Mouse (Mus musculus) MEL (cell line): ENCODE results near the gene Lypd5. TPM values are rescaled to one million over a fixed set of nuclear protein-coding genes. Genes with fewer than 3 reads are reported as not detected.
A peak's percentile ranks its signal among the peaks of the same experiment; 100 is the strongest.

Experiments used
- DNase-seq: peaks from one replicate; pipeline ENCODE4 v3.0.0; 2011; ENCODE audit warnings: low read depth, low spot score
- H3K27ac ChIP-seq: 2 replicates; pipeline ENCODE4 v1.5.1; 2012; ENCODE audit warnings: low read depth, mild to moderate bottlenecking, control low read depth, low read length, moderate library complexity; ENCODE audit not compliant: control insufficient read depth
- H3K27me3 ChIP-seq, 2 experiments: fragments of 150-350 bp in 1 of 2; sonication (generic) in 1 of 2; 2 replicates each; pipeline ENCODE4 v1.6.1; 2012; ENCODE audit warnings: low read length in 2 of 2, mild to moderate bottlenecking in 2 of 2, improper control_type of control experiment in 1 of 2, moderate library complexity in 1 of 2; ENCODE audit not compliant: insufficient read depth in 2 of 2, control insufficient read depth in 1 of 2
- H3K36me3 ChIP-seq, 2 experiments: 2 replicates each; pipeline ENCODE4 v1.6.1; 2012 to 2014; ENCODE audit warnings: low read length in 2 of 2, improper control_type of control experiment in 1 of 2, inconsistent platforms in 1 of 2, mild to moderate bottlenecking in 1 of 2; ENCODE audit not compliant: insufficient read depth in 2 of 2, control insufficient read depth in 1 of 2
- H3K4me1 ChIP-seq, 2 experiments: fragments of 150-350 bp in 1 of 2; sonication (generic) in 1 of 2; 2 replicates each; pipeline ENCODE4 v1.6.1; 2012; ENCODE audit warnings: low read length in 2 of 2, improper control_type of control experiment in 1 of 2, mild to moderate bottlenecking in 1 of 2; ENCODE audit not compliant: insufficient read depth in 2 of 2, control insufficient read depth in 1 of 2
- H3K4me3 ChIP-seq, 2 experiments: fragments of 150-350 bp in 1 of 2; sonication (generic) in 1 of 2; 2 replicates each; pipeline ENCODE4 v1.5.1; 2012; ENCODE audit warnings: low read depth in 2 of 2, low read length in 2 of 2, mild to moderate bottlenecking in 2 of 2, moderate library complexity in 2 of 2, control low read depth in 1 of 2, improper control_type of control experiment in 1 of 2; ENCODE audit not compliant: control insufficient read depth in 1 of 2, insufficient read depth in 1 of 2
- H3K79me2 ChIP-seq: 2 replicates; pipeline ENCODE4 v1.6.1; 2012; ENCODE audit warnings: mild to moderate bottlenecking, low read length, moderate library complexity; ENCODE audit not compliant: control insufficient read depth, poor library complexity, insufficient read depth
- H3K9ac ChIP-seq: 2 replicates; pipeline ENCODE4 v1.6.1; 2012; ENCODE audit warnings: low read depth, mild to moderate bottlenecking, control low read depth, low read length, moderate library complexity; ENCODE audit not compliant: control insufficient read depth, poor library complexity, severe bottlenecking
- H3K9me3 ChIP-seq: fragments of 150-350 bp; sonication (generic); replicated peaks from 2 replicates; pipeline ENCODE4 v1.6.1; 2012; ENCODE audit warnings: mild to moderate bottlenecking, low read length, improper control_type of control experiment, moderate library complexity; ENCODE audit not compliant: insufficient read depth
- BHLHE40 ChIP-seq: IDR thresholded peaks from 2 replicates; pipeline ENCODE4 v1.6.1; 2012; ENCODE audit warnings: low read depth, mild to moderate bottlenecking, inconsistent platforms, low read length, improper control_type of control experiment, borderline replicate concordance
- CHD2 ChIP-seq: IDR thresholded peaks from 2 replicates; pipeline ENCODE4 v1.6.1; 2011; ENCODE audit warnings: low read length, improper control_type of control experiment
- CTCF ChIP-seq, 3 experiments: IDR thresholded peaks in 2 of 3; conservative IDR thresholded peaks in 1 of 3; 2 replicates each; pipeline ENCODE4 v1.5.1; 2011 to 2012; ENCODE audit warnings: low read length in 3 of 3, low read depth in 2 of 3, mild to moderate bottlenecking in 2 of 3, improper control_type of control experiment in 1 of 3, inconsistent platforms in 1 of 3, mixed read lengths in 1 of 3, moderate library complexity in 1 of 3; ENCODE audit not compliant: control insufficient read depth in 1 of 3, insufficient read depth in 1 of 3, poor library complexity in 1 of 3, severe bottlenecking in 1 of 3
- E2F4 ChIP-seq: IDR thresholded peaks from 2 replicates; pipeline ENCODE4 v1.6.1; 2011; ENCODE audit warnings: low read depth, low read length, improper control_type of control experiment, borderline replicate concordance
- ELF1 ChIP-seq: IDR thresholded peaks from 2 replicates; pipeline ENCODE4 v1.6.1; 2014; ENCODE audit warnings: low read depth, mild to moderate bottlenecking, inconsistent platforms, low read length, improper control_type of control experiment, moderate library complexity
- EP300 ChIP-seq, 2 experiments: IDR thresholded peaks; 2 replicates each; pipeline ENCODE4 v1.6.1; 2011; ENCODE audit warnings: improper control_type of control experiment in 2 of 2, low read length in 2 of 2, low read depth in 1 of 2, mild to moderate bottlenecking in 1 of 2
- ETS1 ChIP-seq: IDR thresholded peaks from 2 replicates; pipeline ENCODE4 v1.6.1; 2012; ENCODE audit warnings: low read depth, mild to moderate bottlenecking, inconsistent platforms, low read length, improper control_type of control experiment, moderate library complexity
- GABPA ChIP-seq: IDR thresholded peaks from 2 replicates; pipeline ENCODE4 v1.6.1; 2012; ENCODE audit warnings: low read depth, mild to moderate bottlenecking, inconsistent platforms, low read length, improper control_type of control experiment, moderate library complexity
- GATA1 ChIP-seq: IDR thresholded peaks from 2 replicates; pipeline ENCODE4 v1.6.1; 2011; ENCODE audit warnings: low read depth, low read length, improper control_type of control experiment
- HCFC1 ChIP-seq: IDR thresholded peaks from 2 replicates; pipeline ENCODE4 v1.6.1; 2012; ENCODE audit warnings: low read depth, mild to moderate bottlenecking, inconsistent platforms, low read length, improper control_type of control experiment, moderate library complexity
- JUND ChIP-seq: IDR thresholded peaks from 2 replicates; pipeline ENCODE4 v1.6.1; 2011; ENCODE audit warnings: low read depth, mild to moderate bottlenecking, improper control_type of control experiment, low read length
- MAFK ChIP-seq: IDR thresholded peaks from 2 replicates; pipeline ENCODE4 v1.6.1; 2011; ENCODE audit warnings: low read depth, mild to moderate bottlenecking, low read length, improper control_type of control experiment, borderline replicate concordance
- MAX ChIP-seq: IDR thresholded peaks from 2 replicates; pipeline ENCODE4 v1.6.1; 2011; ENCODE audit warnings: low read length, improper control_type of control experiment
- MEF2A ChIP-seq: IDR thresholded peaks from 2 replicates; pipeline ENCODE4 v1.6.1; 2014; ENCODE audit warnings: low read depth, mild to moderate bottlenecking, inconsistent platforms, low read length, improper control_type of control experiment; ENCODE audit not compliant: poor library complexity, insufficient replicate concordance, severe bottlenecking; ENCODE audit errors: extremely low read depth
- MXI1 ChIP-seq: IDR thresholded peaks from 2 replicates; pipeline ENCODE4 v1.6.1; 2011; ENCODE audit warnings: mild to moderate bottlenecking, low read depth, low read length, improper control_type of control experiment
- MYB ChIP-seq: IDR thresholded peaks from 2 replicates; pipeline ENCODE4 v1.6.1; 2011; ENCODE audit warnings: mild to moderate bottlenecking, low read depth, low read length, improper control_type of control experiment
- MYC ChIP-seq: IDR thresholded peaks from 2 replicates; pipeline ENCODE4 v1.6.1; 2011; ENCODE audit warnings: low read depth, mild to moderate bottlenecking, low read length, improper control_type of control experiment, moderate library complexity
- NELFE ChIP-seq: IDR thresholded peaks from 2 replicates; pipeline ENCODE4 v1.6.1; 2011; ENCODE audit warnings: low read depth, low read length, improper control_type of control experiment
- NRF1 ChIP-seq: IDR thresholded peaks from 2 replicates; pipeline ENCODE4 v1.6.1; 2014; ENCODE audit warnings: low read depth, mild to moderate bottlenecking, inconsistent platforms, low read length, improper control_type of control experiment, moderate library complexity; ENCODE audit not compliant: poor library complexity, insufficient read depth, severe bottlenecking
- POLR2A ChIP-seq, 2 experiments: IDR thresholded peaks; 2 replicates each; pipeline ENCODE4 v1.6.1; 2011 to 2012; ENCODE audit warnings: low read length in 2 of 2, mild to moderate bottlenecking in 2 of 2, control low read depth in 1 of 2, improper control_type of control experiment in 1 of 2, low read depth in 1 of 2, moderate library complexity in 1 of 2; ENCODE audit not compliant: control insufficient read depth in 1 of 2, insufficient read depth in 1 of 2, poor library complexity in 1 of 2
- POLR2AphosphoS2 ChIP-seq: IDR thresholded peaks from 2 replicates; pipeline ENCODE4 v1.6.1; 2011; ENCODE audit warnings: low read length, improper control_type of control experiment
- POLR2AphosphoS5 ChIP-seq: IDR thresholded peaks from 2 replicates; pipeline ENCODE4 v1.6.1; 2012; ENCODE audit warnings: low read depth, borderline replicate concordance, mild to moderate bottlenecking, inconsistent platforms, low read length, moderate library complexity, mixed read lengths
- RAD21 ChIP-seq: IDR thresholded peaks from 2 replicates; pipeline ENCODE4 v1.6.1; 2011; ENCODE audit warnings: mild to moderate bottlenecking, low read depth, low read length, improper control_type of control experiment
- RCOR1 ChIP-seq: IDR thresholded peaks from 2 replicates; pipeline ENCODE4 v1.6.1; 2012; ENCODE audit warnings: low read depth, mild to moderate bottlenecking, inconsistent platforms, low read length, improper control_type of control experiment
- SIN3A ChIP-seq: IDR thresholded peaks from 2 replicates; pipeline ENCODE4 v1.6.1; 2012; ENCODE audit warnings: low read length, improper control_type of control experiment, inconsistent platforms
- SMC3 ChIP-seq: IDR thresholded peaks from 2 replicates; pipeline ENCODE4 v1.6.1; 2011; ENCODE audit warnings: low read depth, low read length, improper control_type of control experiment
- TAL1 ChIP-seq: IDR thresholded peaks from 2 replicates; pipeline ENCODE4 v1.6.1; 2012; ENCODE audit warnings: mild to moderate bottlenecking, inconsistent platforms, low read length, moderate library complexity, mixed read lengths
- TBP ChIP-seq: IDR thresholded peaks from 2 replicates; pipeline ENCODE4 v1.8.0; 2011; ENCODE audit warnings: low read depth, low read length, improper control_type of control experiment
- TCF12 ChIP-seq: IDR thresholded peaks from 2 replicates; pipeline ENCODE4 v1.6.1; 2014; ENCODE audit warnings: low read depth, mild to moderate bottlenecking, inconsistent platforms, low read length, improper control_type of control experiment, moderate library complexity
- UBTF ChIP-seq: IDR thresholded peaks from 2 replicates; pipeline ENCODE4 v1.6.1; 2012; ENCODE audit warnings: low read depth, mild to moderate bottlenecking, inconsistent platforms, low read length, improper control_type of control experiment, moderate library complexity, borderline replicate concordance; ENCODE audit not compliant: insufficient read depth
- USF2 ChIP-seq, 2 experiments: IDR thresholded peaks; 2 replicates each; pipeline ENCODE4 v1.6.1; 2011 to 2012; ENCODE audit warnings: improper control_type of control experiment in 2 of 2, low read length in 2 of 2, borderline replicate concordance in 1 of 2, inconsistent platforms in 1 of 2, low read depth in 1 of 2, mild to moderate bottlenecking in 1 of 2; ENCODE audit not compliant: insufficient read depth in 1 of 2
- ZC3H11A ChIP-seq: IDR thresholded peaks from 2 replicates; pipeline ENCODE4 v1.6.1; 2012; ENCODE audit warnings: low read depth, mild to moderate bottlenecking, inconsistent platforms, low read length, improper control_type of control experiment
- ZKSCAN1 ChIP-seq: IDR thresholded peaks from 2 replicates; pipeline ENCODE4 v1.6.1; 2012; ENCODE audit warnings: low read depth, mild to moderate bottlenecking, inconsistent platforms, low read length, improper control_type of control experiment, moderate library complexity
- ZMIZ1 ChIP-seq: IDR thresholded peaks from 2 replicates; pipeline ENCODE4 v1.6.1; 2012; ENCODE audit warnings: low read depth, mild to moderate bottlenecking, inconsistent platforms, low read length, improper control_type of control experiment, moderate library complexity
- ZNF384 ChIP-seq: IDR thresholded peaks from 2 replicates; pipeline ENCODE4 v1.6.1; 2012; ENCODE audit warnings: low read depth, mild to moderate bottlenecking, inconsistent platforms, low read length, improper control_type of control experiment
- polyA plus RNA-seq, 2 experiments: library from polyadenylated mRNA; stranded (reverse) in 1 of 2; unstranded in 1 of 2; fragments of >175 nt in 1 of 2; fragments of >200 nt in 1 of 2; gene quantifications; 2 replicates each; pipeline versions ENCODE4 v1.2.1 to v1.2.4; 2012; ENCODE audit warnings: low replicate concordance in 2 of 2, low read depth in 1 of 2; ENCODE audit not compliant: insufficient read length in 2 of 2, insufficient read depth in 1 of 2, missing spikeins in 1 of 2
- total RNA-seq: library from RNA; depleted of rRNA; stranded (reverse); fragments of 300-350 nt; gene quantifications from 2 replicates; pipeline ENCODE4 v1.2.3, GENCODE M21; 2012

Lypd5 gene
- total and polyA plus RNA-seq, 3 experiments = not detected

- DNase-seq = peak; percentile 93
- TF ChIP-seq HCFC1 = peak; percentile 50
- no peak for TF ChIP-seq E2F4
- TF ChIP-seq MEF2A = no peak
- TF ChIP-seq TAL1 = peak; percentile 91
- peak; percentile 92 for TF ChIP-seq BHLHE40
- peak; percentile 76; the same call in 1 of the 2 replicates for TF ChIP-seq ZKSCAN1
- peak; percentile 62 for TF ChIP-seq RCOR1
- TF ChIP-seq GATA1 = peak; percentile 65; the same call in 1 of the 2 replicates
- TF ChIP-seq ZMIZ1 = no peak
- peak; percentile 85 to 88 for TF ChIP-seq EP300 (IDR thresholded peaks at IDR 0.05; ENCODE audit: low read depth in 1 of 2, low read length in 2 of 2)
- 0 out of 2 replicates have a peak, but pooled peaks have one; percentile 6 for TF ChIP-seq SMC3
- 0 out of 2 replicates have a peak, but pooled peaks have one; percentile 77 for TF ChIP-seq UBTF
- no peak for TF ChIP-seq USF2 (IDR thresholded peaks at IDR 0.05; ENCODE audit: borderline replicate concordance in 1 of 2, insufficient read depth in 1 of 2, low read depth in 1 of 2, low read length in 2 of 2)
- TF ChIP-seq MAFK = no peak
- TF ChIP-seq TCF12 = peak; percentile 88
- peak; percentile 38; the same call in 1 of the 2 replicates for TF ChIP-seq POLR2AphosphoS2
- TF ChIP-seq ETS1 = peak; percentile 78
- TF ChIP-seq NRF1 = peak; percentile 12; the same call in 1 of the 2 replicates
- TF ChIP-seq MAX = peak; percentile 87
- TF ChIP-seq ELF1 = peak; percentile 58
- 0 out of 2 replicates have a peak, but pooled peaks have one; percentile 3 for TF ChIP-seq ZC3H11A
- no peak for TF ChIP-seq GABPA
- peak; percentile 58 for TF ChIP-seq SIN3A
- TF ChIP-seq MXI1 = peak; percentile 83
- peak; percentile 62; the same call in 1 of the 2 replicates for TF ChIP-seq JUND
- no peak; the same call in 1 of the 2 replicates for TF ChIP-seq NELFE
- TF ChIP-seq POLR2AphosphoS5 = no peak; the same call in 1 of the 2 replicates
- 0 out of 2 replicates have a peak, but pooled peaks have one; percentile 13 for TF ChIP-seq CHD2
- peak; percentile 55; the same call in 1 of the 2 replicates for TF ChIP-seq MYB
- TF ChIP-seq POLR2A (IDR thresholded peaks at IDR 0.05; ENCODE audit: control insufficient read depth in 1 of 2, insufficient read depth in 1 of 2, low read depth in 1 of 2, low read length in 2 of 2, poor library complexity in 1 of 2) = peak in 1 of 2 experiments; percentile 42; a peak in 1 of 4 replicates
- peak; percentile 22; the same call in 1 of the 2 replicates for TF ChIP-seq ZNF384
- TF ChIP-seq CTCF (IDR thresholded peaks at IDR 0.05 in 2 of 3, conservative IDR thresholded peaks at IDR 0.05 in 1 of 3; ENCODE audit: control insufficient read depth in 1 of 3, insufficient read depth in 1 of 3, low read depth in 2 of 3, low read length in 3 of 3, poor library complexity in 1 of 3, severe bottlenecking in 1 of 3) = no peak
- peak; percentile 90 for TF ChIP-seq MYC
- TF ChIP-seq TBP = peak; percentile 77; the same call in 1 of the 2 replicates
- no peak for TF ChIP-seq RAD21
- H3K36me3 ChIP-seq = peaks cover 2 to 45% of the 10 kb centered on the region in 2 experiments
- H3K4me3 ChIP-seq = no peak overlapping the region
- peak overlapping the region; percentile 81 for H3K27ac ChIP-seq
- H3K4me1 ChIP-seq = peaks cover 10 to 64% of the 10 kb centered on the region in 2 experiments
- no peaks in the 10 kb centered on the region for H3K79me2 ChIP-seq
- H3K27me3 ChIP-seq = no peaks in the 10 kb centered on the region
- no peaks in the 10 kb centered on the region for H3K9me3 ChIP-seq
- H3K9ac ChIP-seq = peak overlapping the region; percentile 48
Measured at GRCm38 (mm10) chr7:24387059-24387556, 38.1 kb downstream of the Lypd5 start.
